Mouse (Mus musculus): Measurements from ENCODE around the gene Pom121l2. TPM values are rescaled to one million over a fixed set of nuclear protein-coding genes. Genes with fewer than 3 reads are reported as not detected.
A peak's percentile ranks its signal among the peaks of the same experiment; 100 is the strongest.

Pom121l2 gene
- polyA plus RNA-seq, 1 experiment from 2014 or later: not detected

GRCm38 (mm10) chr13:22009642-22010041, 28.6 kb downstream of the Pom121l2 start, which contains the start of gene Prss16:
Gene Prss16 (minus strand): TSS chr13:22009742.
- Histone ChIP-seq H3K9ac (ENCODE audit: low read depth, low read length) (no peak within 1 kb of the TSS), H3K36me3 (ENCODE audit: insufficient read depth, low read length) (no peaks in the 10 kb centered on the region), H3K27ac (no peak within 1 kb of the TSS), H3K4me1 (replicated peaks; ENCODE audit: insufficient read depth, low read length) (peaks cover 9% of the 10 kb centered on the region), H3K4me3 (replicated peaks; ENCODE audit: low read depth, low read length) (no peak within 1 kb of the TSS), H3K9me3 (replicated peaks; ENCODE audit: low read length) (no peaks in the 10 kb centered on the region), H3K4me2 (ENCODE audit: low read length) (no peak within 1 kb of the TSS), H3K27me3 (ENCODE audit: insufficient read depth, low read length) (peaks cover 82% of the 10 kb centered on the region)
- DNase-seq (ENCODE audit: low spot score): no peak
- no peak for ATAC-seq (replicated peaks; ENCODE audit: low FRiP score, low read depth)
- no peak for TF ChIP-seq CTCF (IDR thresholded peaks at IDR 0.05; ENCODE audit: low read depth)
- 30% methylated on average over 7 of the region's 7 CpGs for WGBS

GRCm38 (mm10) chr13:22013716-22014115, 32.7 kb downstream of the Pom121l2 start:
- peak overlapping the region; percentile 11; the same call in 1 of the 2 replicates for H3K4me3 ChIP-seq (replicated peaks; ENCODE audit: low read depth, low read length)
- no peak overlapping the region for H3K9ac ChIP-seq (ENCODE audit: low read depth, low read length)
- WGBS: 20% methylated on average over 13 of the region's 13 CpGs
- no peaks in the 10 kb centered on the region; the same call in 1 of the 2 replicates for H3K4me1 ChIP-seq (replicated peaks; ENCODE audit: insufficient read depth, low read length)
- peaks cover 67% of the 10 kb centered on the region for H3K27me3 ChIP-seq (ENCODE audit: insufficient read depth, low read length)
- ATAC-seq (replicated peaks; ENCODE audit: low FRiP score, low read depth) (no peak), DNase-seq (ENCODE audit: low spot score) (no peak)
- no peaks in the 10 kb centered on the region for H3K9me3 ChIP-seq (replicated peaks; ENCODE audit: low read length)
- H3K27ac ChIP-seq: no peak overlapping the region
- TF ChIP-seq CTCF (IDR thresholded peaks at IDR 0.05; ENCODE audit: low read depth): no peak
- no peaks in the 10 kb centered on the region for H3K36me3 ChIP-seq (ENCODE audit: insufficient read depth, low read length)
- no peak overlapping the region for H3K4me2 ChIP-seq (ENCODE audit: low read length)

- Histone ChIP-seq H3K4me2 (ENCODE audit: low read length) (peak overlapping the region; percentile 32), H3K9me3 (replicated peaks; ENCODE audit: low read length) (no peaks in the 10 kb centered on the region), H3K4me3 (replicated peaks; ENCODE audit: low read depth, low read length) (peak overlapping the region; percentile 11; the same call in 1 of the 2 replicates), H3K27ac (no peak overlapping the region), H3K27me3 (ENCODE audit: insufficient read depth, low read length) (peaks cover 65% of the 10 kb centered on the region), H3K4me1 (replicated peaks; ENCODE audit: insufficient read depth, low read length) (no peaks in the 10 kb centered on the region; the same call in 1 of the 2 replicates), H3K36me3 (ENCODE audit: insufficient read depth, low read length) (no peaks in the 10 kb centered on the region), H3K9ac (ENCODE audit: low read depth, low read length) (no peak overlapping the region)
- ATAC-seq (replicated peaks; ENCODE audit: low FRiP score, low read depth) (0 out of 2 replicates have a peak, but pooled peaks have one; percentile 29), DNase-seq (ENCODE audit: low spot score) (no peak)
- TF ChIP-seq CTCF (IDR thresholded peaks at IDR 0.05; ENCODE audit: low read depth): no peak
- 15% methylated on average over 17 of the region's 17 CpGs for WGBS
Measured at GRCm38 (mm10) chr13:22014411-22014845, 33.4 kb downstream of the Pom121l2 start.

GRCm38 (mm10) chr13:22015479-22016450, 34.8 kb downstream of the Pom121l2 start:
- no peaks in the 10 kb centered on the region; the same call in 1 of the 2 replicates for H3K4me1 ChIP-seq (replicated peaks; ENCODE audit: insufficient read depth, low read length)
- WGBS: 17% methylated on average over 27 of the region's 27 CpGs
- DNase-seq (ENCODE audit: low spot score) (peak; percentile 74), ATAC-seq (replicated peaks; ENCODE audit: low FRiP score, low read depth) (peak; percentile 87; the same call in 1 of the 2 replicates)
- H3K27ac ChIP-seq: no peak overlapping the region
- H3K27me3 ChIP-seq (ENCODE audit: insufficient read depth, low read length): peaks cover 52% of the 10 kb centered on the region
- no peaks in the 10 kb centered on the region for H3K9me3 ChIP-seq (replicated peaks; ENCODE audit: low read length)
- no peak overlapping the region for H3K9ac ChIP-seq (ENCODE audit: low read depth, low read length)
- TF ChIP-seq CTCF (IDR thresholded peaks at IDR 0.05; ENCODE audit: low read depth): peak; percentile 34; the same call in 1 of the 2 replicates
- H3K36me3 ChIP-seq (ENCODE audit: insufficient read depth, low read length): no peaks in the 10 kb centered on the region
- no peak overlapping the region for H3K4me3 ChIP-seq (replicated peaks; ENCODE audit: low read depth, low read length)
- no peak overlapping the region for H3K4me2 ChIP-seq (ENCODE audit: low read length)

GRCm38 (mm10) chr13:22019934-22020835, 39.2 kb downstream of the Pom121l2 start:
- WGBS: 1% methylated on average over 44 of the region's 44 CpGs
- Histone ChIP-seq H3K27ac (no peak overlapping the region), H3K9me3 (replicated peaks; ENCODE audit: low read length) (no peaks in the 10 kb centered on the region), H3K27me3 (ENCODE audit: insufficient read depth, low read length) (peaks cover 21% of the 10 kb centered on the region), H3K4me3 (replicated peaks; ENCODE audit: low read depth, low read length) (peak overlapping the region; percentile 48), H3K4me2 (ENCODE audit: low read length) (peak overlapping the region; percentile 77), H3K9ac (ENCODE audit: low read depth, low read length) (peak overlapping the region; percentile 18; the same call in 1 of the 2 replicates), H3K4me1 (replicated peaks; ENCODE audit: insufficient read depth, low read length) (no peaks in the 10 kb centered on the region), H3K36me3 (ENCODE audit: insufficient read depth, low read length) (no peaks in the 10 kb centered on the region)
- ATAC-seq (replicated peaks; ENCODE audit: low FRiP score, low read depth) (no peak), DNase-seq (ENCODE audit: low spot score) (peak; percentile 52)
- TF ChIP-seq CTCF (IDR thresholded peaks at IDR 0.05; ENCODE audit: low read depth): no peak

Measured in kidney, postnatal 0 days (tissue).